Mouse (Mus musculus): ENCODE data around the gene Dlg1.

Dlg1 gene

DNA sequence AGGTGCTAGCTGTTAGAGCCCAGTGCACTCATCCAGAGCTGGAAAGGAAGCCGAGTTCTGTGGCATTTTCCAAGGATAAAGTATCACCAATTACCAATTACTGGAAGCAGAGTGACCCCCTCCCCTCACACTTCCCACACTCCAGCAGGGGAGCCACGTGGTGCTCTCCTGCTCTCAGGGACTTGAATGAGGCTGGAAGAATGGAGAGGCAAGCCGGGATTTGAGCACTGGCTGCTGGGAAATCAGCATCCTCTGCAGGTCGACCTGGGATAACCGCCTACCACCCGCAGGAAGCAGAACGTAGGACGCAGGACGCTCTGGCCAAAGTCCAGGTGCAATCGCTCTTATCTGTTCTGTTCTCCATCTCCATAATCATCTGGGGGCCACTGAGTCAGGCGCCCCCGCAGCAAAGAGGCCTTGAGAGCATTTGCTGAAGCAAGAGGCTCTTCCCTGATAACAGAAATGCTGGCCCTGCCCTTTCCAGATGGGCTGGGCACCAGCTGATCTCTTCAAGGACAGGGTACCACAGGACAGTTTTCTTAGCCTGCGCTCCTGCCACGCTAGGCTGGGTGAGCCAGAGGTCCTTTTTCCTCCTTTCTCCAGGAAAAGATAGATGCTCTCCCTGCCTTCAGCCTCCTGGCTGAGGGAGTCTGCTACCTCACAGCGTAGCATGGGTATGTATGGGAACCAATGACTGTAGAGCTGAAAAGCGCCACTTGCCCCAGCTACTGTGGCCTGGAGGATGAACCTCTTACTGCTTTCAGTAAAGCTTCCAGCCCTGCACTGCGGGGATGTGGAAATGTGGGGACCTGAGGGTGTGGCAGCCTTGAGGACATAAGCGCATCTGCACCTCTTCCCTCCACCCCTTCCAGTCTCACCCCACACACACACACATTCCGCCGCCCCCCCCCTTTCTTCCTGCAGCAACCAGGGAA, 242.9 kb downstream of the Dlg1 start:
- peak in 1 of 2 experiments; percentile 42 for DNase-seq (ENCODE audit: low spot score in 2 of 2)

GRCm38 (mm10) chr16:31906896-31907295, 243.7 kb downstream of the Dlg1 start:
- peak in 1 of 2 experiments; percentile 39 for DNase-seq (ENCODE audit: low spot score in 2 of 2)

DNA sequence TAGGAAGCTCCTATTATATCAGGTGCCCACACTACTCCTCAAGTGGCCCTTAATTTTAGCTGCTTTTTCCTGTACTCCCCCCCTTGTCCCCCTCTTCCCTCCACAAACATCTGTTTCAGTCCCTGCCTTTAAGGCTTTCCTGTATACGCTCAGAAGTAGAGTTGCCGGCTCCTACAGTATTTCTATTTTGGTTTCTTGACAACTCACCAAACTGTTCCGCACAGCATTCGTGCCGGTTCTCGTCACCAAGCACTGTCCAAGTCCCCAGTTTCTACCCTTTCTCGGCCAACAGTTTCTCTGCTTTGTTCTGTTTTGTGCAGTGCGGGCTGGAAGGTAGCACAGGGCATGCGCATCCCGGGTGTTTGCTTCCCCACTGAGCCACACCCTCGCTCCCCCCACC, 245.7 kb downstream of the Dlg1 start:
- peak in 1 of 2 experiments; percentile 74 for DNase-seq (ENCODE audit: low spot score in 2 of 2)

DNA sequence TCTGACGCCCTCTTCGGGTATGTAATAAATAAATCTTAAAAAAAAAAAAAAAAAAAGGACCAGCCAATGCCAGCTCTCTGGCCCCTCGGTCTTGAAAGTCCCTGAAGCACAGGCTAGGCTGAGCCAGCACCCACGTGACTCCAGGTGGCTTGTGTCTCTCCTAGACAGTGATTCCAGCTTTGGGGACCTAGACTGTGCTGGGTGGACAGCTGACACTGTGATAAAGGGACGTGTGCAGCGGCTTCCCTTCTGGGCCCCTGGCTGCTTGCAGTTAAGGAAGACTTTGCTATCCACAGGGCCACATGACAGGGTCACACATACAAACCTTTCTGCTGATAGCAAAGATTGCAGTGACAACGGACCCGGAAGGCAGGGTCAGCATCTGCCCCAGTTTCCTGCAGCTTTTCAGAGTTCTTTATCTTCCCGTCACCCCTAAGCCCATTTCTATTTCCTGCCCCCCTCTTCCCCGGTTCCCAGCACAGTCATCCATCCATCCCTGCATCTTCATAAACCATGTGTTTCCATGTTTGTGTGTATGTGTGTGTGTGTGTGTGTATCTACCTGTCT, 247.1 kb downstream of the Dlg1 start:
- no peak for DNase-seq (ENCODE audit: low spot score in 2 of 2)

DNA sequence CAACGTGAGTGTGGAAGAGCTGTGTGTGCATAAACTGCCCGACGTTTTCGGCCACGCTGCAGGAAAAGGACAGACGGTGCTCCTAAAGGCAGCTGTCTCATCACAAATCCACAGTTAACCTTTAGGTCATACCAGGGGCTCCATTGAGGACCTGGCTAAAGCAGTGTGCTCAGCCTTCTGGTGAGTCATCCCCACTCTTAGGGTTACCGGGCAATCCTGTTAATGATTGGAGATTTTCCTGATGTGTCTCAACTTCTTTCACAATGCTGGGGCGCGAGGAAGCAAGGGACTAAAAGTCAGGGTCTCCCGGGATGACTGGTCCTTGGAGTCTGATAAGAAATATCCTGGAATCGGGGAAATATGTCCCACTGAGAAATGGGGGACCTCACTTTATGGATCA, 254.5 kb downstream of the Dlg1 start:
- no peak for DNase-seq (ENCODE audit: low spot score in 2 of 2)

GRCm38 (mm10) chr16:31918248-31918724, 255.0 kb downstream of the Dlg1 start:
- peak in 1 of 2 experiments; percentile 95 for DNase-seq (ENCODE audit: low spot score in 2 of 2)

GRCm38 (mm10) chr16:31924368-31924767, 261.1 kb downstream of the Dlg1 start:
- no peak for DNase-seq (ENCODE audit: low spot score in 2 of 2)

Data from left cerebral cortex, adult 9 months (tissue).